Mouse (Mus musculus) adrenal gland, postnatal 25 days (tissue): ENCODE results near the gene Ttc17. TPM values are rescaled to one million over a fixed set of nuclear protein-coding genes. Genes with fewer than 3 reads are reported as not detected.

Experiments
- microRNA-seq, 2 experiments: library from miRNA; unstranded; fragments of <30 nt; microRNA quantifications; one replicate each; pipeline ENCODE4 v1.2.0; 2021
- total RNA-seq: library from RNA; stranded (reverse); gene quantifications from 2 replicates; pipeline ENCODE4 v1.2.3, GENCODE M21; 2021

Ttc17 gene
- total RNA-seq, 1 experiment from 2014 or later, result 39.5 TPM

Small RNA genes within 50 kb of the gene (microRNA-seq; reads per million reads assigned to microRNA genes)
- gene Mir670, result 1.8 to 3.1 reads per million in 2 experiments

Other genes with a start within 250 kb of the Ttc17 start
- gene Hsd17b12, start 248.7 kb downstream of the Ttc17 start, total RNA-seq, result 152 and 165 TPM in 2 replicates
- gene Api5, start 31.4 kb upstream of the Ttc17 start, total RNA-seq, result 77.6 and 81.7 TPM in 2 replicates